Mouse (Mus musculus): ENCODE measurements around the gene Gm10283.

GRCm38 (mm10) chr8:60444989-60445388, 58.0 kb downstream of the Gm10283 start:
- TF ChIP-seq POLR2A (IDR thresholded peaks at IDR 0.05; ENCODE audit: low read depth, low read length) (no peak), CTCF (IDR thresholded peaks at IDR 0.05; ENCODE audit: extremely low read depth, insufficient read length, insufficient replicate concordance, low read depth, low read length) (no peak)

Measured in small intestine, adult 2 months (tissue).